Mouse (Mus musculus) erythroblast, embryonic 14.5 days (primary cell): ENCODE results near the gene Gm37240.
A peak's percentile ranks its signal among the peaks of the same experiment; 100 is the strongest.

Experiments used
- GATA1 ChIP-seq: IDR thresholded peaks from 2 replicates; pipeline ENCODE4 v1.6.1; 2012; ENCODE audit warnings: low read length, inconsistent platforms, mixed read lengths
- TAL1 ChIP-seq: IDR thresholded peaks from 3 replicates; pipeline ENCODE4 v1.6.1; 2012; ENCODE audit warnings: low read length, inconsistent platforms, mixed read lengths

- TF ChIP-seq GATA1 = peak; percentile 66
- no peak for TF ChIP-seq TAL1
Observed at GRCm38 (mm10) chr3:84460952-84461351, 1426.4 kb downstream of the Gm37240 start.
